Mouse (Mus musculus) 3T3-L1 (cell line): ENCODE measurements around the gene Hdac6.

Experiments used
- DNase-seq: peaks from one replicate; pipeline ENCODE4 v3.0.0-alpha.2; 2015; ENCODE audit warnings: low read depth, low spot score

The Hdac6 gene

GRCm38 (mm10) chrX:7947108-7947899 lies at the start of gene Hdac6:
Gene Hdac6 (minus strand): TSS chrX:7947889.
- peak; percentile 32 for DNase-seq

- no peak for DNase-seq
Observed at GRCm38 (mm10) chrX:7993068-7993735, 45.5 kb upstream of the Hdac6 start.

GRCm38 (mm10) chrX:7992379-7993067 lies 44.8 kb upstream of the Hdac6 start:
- DNase-seq = no peak

- no peak for DNase-seq
Observed at GRCm38 (mm10) chrX:7981368-7981767, 33.7 kb upstream of the Hdac6 start.

- DNase-seq = no peak
Observed at GRCm38 (mm10) chrX:7977892-7978291, 30.2 kb upstream of the Hdac6 start, which contains the start of gene Gata1. Gene Gata1 (minus strand): TSS chrX:7978071.

GRCm38 (mm10) chrX:7971292-7971691 lies 23.6 kb upstream of the Hdac6 start:
- DNase-seq = no peak

- DNase-seq = no peak
Observed at GRCm38 (mm10) chrX:7968899-7969298, 21.2 kb upstream of the Hdac6 start.

GRCm38 (mm10) chrX:7968226-7968625 lies 20.5 kb upstream of the Hdac6 start:
- DNase-seq = no peak

GRCm38 (mm10) chrX:7967596-7968201 lies 20.0 kb upstream of the Hdac6 start:
- DNase-seq = no peak

GRCm38 (mm10) chrX:7966161-7966560 lies 18.5 kb upstream of the Hdac6 start:
- DNase-seq = no peak

- no peak for DNase-seq
Observed at GRCm38 (mm10) chrX:7963829-7964626, 16.3 kb upstream of the Hdac6 start.

GRCm38 (mm10) chrX:7958868-7959267 lies 11.2 kb upstream of the Hdac6 start:
- no peak for DNase-seq

GRCm38 (mm10) chrX:7950091-7950490 lies 2.4 kb upstream of the Hdac6 start:
- DNase-seq = no peak

GRCm38 (mm10) chrX:7947900-7948492 lies 307 bp upstream of the Hdac6 start:
- DNase-seq = peak; percentile 97

- no peak for DNase-seq
Observed at GRCm38 (mm10) chrX:7945618-7946017, 2.1 kb downstream of the Hdac6 start.

- peak; percentile 64 for DNase-seq
Observed at GRCm38 (mm10) chrX:7937667-7938066, 10.0 kb downstream of the Hdac6 start.

- DNase-seq = peak; percentile 15
Observed at GRCm38 (mm10) chrX:7936874-7937273, 10.8 kb downstream of the Hdac6 start.

GRCm38 (mm10) chrX:7928270-7928790 lies 19.4 kb downstream of the Hdac6 start, which contains the start of gene Eras:
Gene Eras (minus strand): TSS chrX:7928607.
- DNase-seq = no peak

- no peak for DNase-seq
Observed at GRCm38 (mm10) chrX:7927116-7927515, 20.6 kb downstream of the Hdac6 start.

GRCm38 (mm10) chrX:7926266-7926665 lies 21.4 kb downstream of the Hdac6 start:
- DNase-seq = no peak
